Mouse (Mus musculus): Measurements from ENCODE around the gene Barhl2.

Barhl2 gene

GRCm38 (mm10) chr5:106415734-106416133 is 42.2 kb downstream of the Barhl2 start:
- peak; percentile 21 to 36 for DNase-seq (ENCODE audit: low spot score in 2 of 2)

- no peak for DNase-seq (ENCODE audit: low spot score in 2 of 2)
Observed at GRCm38 (mm10) chr5:106402761-106403160, 55.2 kb downstream of the Barhl2 start.
